Mouse (Mus musculus) embryonic facial prominence, embryonic 11.5 days (tissue): ENCODE measurements around the gene Gm11492. TPM values are rescaled to one million over a fixed set of nuclear protein-coding genes. Genes with fewer than 3 reads are reported as not detected.

Experiments
- ATAC-seq: fragments of 200-750 bp; cut with Nextera tagmentation; replicated peaks from 2 replicates; pipeline ENCODE4 v1.8.0; 2017; ENCODE audit warnings: low read depth; ENCODE audit not compliant: insufficient number of reproducible peaks, low FRiP score, low TSS enrichment
- DNase-seq: peaks from one replicate; pipeline ENCODE4 v3.0.0-alpha.2; 2015; ENCODE audit warnings: low spot score
- H3K27ac ChIP-seq: fragments of 300-500 bp; sonication (generic); replicated peaks from 2 replicates; pipeline ENCODE4 v1.5.1; 2014; ENCODE audit warnings: mild to moderate bottlenecking, low read depth, low read length, control low read depth
- H3K27me3 ChIP-seq: fragments of 300-500 bp; sonication (generic); 2 replicates; pipeline ENCODE4 v1.6.1; 2014; ENCODE audit warnings: mild to moderate bottlenecking, low read length, moderate library complexity, mixed read lengths; ENCODE audit not compliant: control insufficient read depth, insufficient read depth
- H3K36me3 ChIP-seq: fragments of 300-500 bp; sonication (generic); replicated peaks from 2 replicates; pipeline ENCODE4 v1.6.1; 2014; ENCODE audit warnings: low read depth, mild to moderate bottlenecking, low read length, moderate library complexity, mixed read lengths; ENCODE audit not compliant: control insufficient read depth, insufficient read depth
- H3K4me1 ChIP-seq: fragments of 300-500 bp; sonication (generic); 2 replicates; pipeline ENCODE4 v1.6.1; 2014; ENCODE audit warnings: low read length, mixed read lengths; ENCODE audit not compliant: control insufficient read depth, insufficient read depth
- H3K4me2 ChIP-seq: fragments of 300-500 bp; sonication (generic); 2 replicates; pipeline ENCODE4 v1.6.1; 2014; ENCODE audit warnings: low read depth, mild to moderate bottlenecking, control low read depth, low read length, moderate library complexity
- H3K4me3 ChIP-seq: fragments of 300-500 bp; sonication (generic); 2 replicates; pipeline ENCODE4 v1.5.1; 2014; ENCODE audit warnings: low read depth, low read length, control low read depth
- H3K9ac ChIP-seq: fragments of 300-500 bp; sonication (generic); replicated peaks from 2 replicates; pipeline ENCODE4 v1.6.1; 2014; ENCODE audit warnings: mild to moderate bottlenecking, control low read depth, low read length
- H3K9me3 ChIP-seq: fragments of 300-500 bp; sonication (generic); replicated peaks from 2 replicates; pipeline ENCODE4 v1.6.1; 2016; ENCODE audit warnings: mild to moderate bottlenecking, low read length, inconsistent platforms, mixed read lengths; ENCODE audit not compliant: control insufficient read depth
- whole genome bisulfite sequencing: fragments of 180-500 bp; shearing (Covaris S2); extraction: QIAGEN DNeasy Blood & Tissue Kit; methylation state at CpG from one replicate; pipeline ENCODE4 v1.1.7; 2014; 5-methylcytosine and 5-hydroxymethylcytosine counted together
- polyA plus RNA-seq: library from polyadenylated mRNA; unstranded; fragments of >200 nt; fragmentation: Nextera tagmentation; extraction: Ambion mirVana; gene quantifications from 2 replicates; pipeline ENCODE4 v1.2.1, GENCODE M21; 2014

Gm11492 gene
- polyA plus RNA-seq, 1 experiment from 2014 or later, result not detected

DNA sequence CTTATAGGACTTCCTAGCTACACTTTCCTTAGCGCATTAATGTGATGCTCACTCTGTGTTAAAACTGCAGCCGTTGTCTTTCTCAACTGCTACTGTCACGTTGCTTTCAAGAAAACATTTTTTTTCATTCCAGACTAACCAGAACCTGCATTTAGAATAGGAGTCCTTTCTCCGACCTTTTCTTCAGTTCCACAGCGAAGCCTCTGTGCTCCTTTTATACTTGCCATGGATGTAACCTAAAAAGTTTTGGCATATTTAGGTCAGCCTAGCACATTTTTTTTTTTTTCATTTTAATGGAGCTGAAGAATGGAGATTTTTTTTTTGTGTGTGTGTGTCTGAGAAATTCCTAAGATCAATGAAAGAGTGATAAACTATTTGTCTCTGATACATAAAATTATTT is 49.1 kb downstream of the Gm11492 start:
- H3K4me2 ChIP-seq, result no peak overlapping the region
- no peak overlapping the region for H3K9ac ChIP-seq
- ATAC-seq (no peak), DNase-seq (no peak)
- no peak overlapping the region for H3K27ac ChIP-seq
- H3K4me1 ChIP-seq, result no peaks in the 10 kb centered on the region
- no peak overlapping the region for H3K4me3 ChIP-seq
- H3K27me3 ChIP-seq, result no peaks in the 10 kb centered on the region
- 88% methylated on average over 5 of the region's 5 CpGs for WGBS
- H3K9me3 ChIP-seq, result no peaks in the 10 kb centered on the region
- peaks cover 45% of the 10 kb centered on the region for H3K36me3 ChIP-seq

DNA sequence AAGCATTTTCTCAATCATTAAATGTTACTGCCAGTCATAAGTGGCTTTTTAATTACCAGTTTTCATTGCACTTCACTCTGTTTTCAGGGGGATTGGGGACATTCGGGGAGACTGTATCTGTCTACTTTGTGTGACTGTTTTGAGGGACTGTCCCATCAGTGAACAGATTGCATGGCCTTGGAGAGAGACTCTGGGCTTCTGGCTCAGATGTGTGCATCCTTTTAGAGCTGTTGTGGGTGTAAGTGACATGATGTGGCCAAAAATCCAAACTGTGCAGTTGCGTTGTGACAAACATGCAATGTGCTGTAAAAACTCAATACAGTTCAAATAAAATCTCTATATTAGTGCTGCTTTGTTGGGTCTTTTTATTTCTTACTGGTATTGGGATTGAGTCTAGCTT is 49.5 kb downstream of the Gm11492 start:
- Histone ChIP-seq H3K4me3 (no peak overlapping the region), H3K36me3 (peaks cover 41% of the 10 kb centered on the region), H3K4me2 (no peak overlapping the region), H3K4me1 (no peaks in the 10 kb centered on the region), H3K27ac (no peak overlapping the region), H3K9me3 (no peaks in the 10 kb centered on the region), H3K27me3 (no peaks in the 10 kb centered on the region), H3K9ac (no peak overlapping the region)
- WGBS, result 91% methylated on average over 2 of the region's 2 CpGs
- no peak for DNase-seq
- ATAC-seq, result no peak

DNA sequence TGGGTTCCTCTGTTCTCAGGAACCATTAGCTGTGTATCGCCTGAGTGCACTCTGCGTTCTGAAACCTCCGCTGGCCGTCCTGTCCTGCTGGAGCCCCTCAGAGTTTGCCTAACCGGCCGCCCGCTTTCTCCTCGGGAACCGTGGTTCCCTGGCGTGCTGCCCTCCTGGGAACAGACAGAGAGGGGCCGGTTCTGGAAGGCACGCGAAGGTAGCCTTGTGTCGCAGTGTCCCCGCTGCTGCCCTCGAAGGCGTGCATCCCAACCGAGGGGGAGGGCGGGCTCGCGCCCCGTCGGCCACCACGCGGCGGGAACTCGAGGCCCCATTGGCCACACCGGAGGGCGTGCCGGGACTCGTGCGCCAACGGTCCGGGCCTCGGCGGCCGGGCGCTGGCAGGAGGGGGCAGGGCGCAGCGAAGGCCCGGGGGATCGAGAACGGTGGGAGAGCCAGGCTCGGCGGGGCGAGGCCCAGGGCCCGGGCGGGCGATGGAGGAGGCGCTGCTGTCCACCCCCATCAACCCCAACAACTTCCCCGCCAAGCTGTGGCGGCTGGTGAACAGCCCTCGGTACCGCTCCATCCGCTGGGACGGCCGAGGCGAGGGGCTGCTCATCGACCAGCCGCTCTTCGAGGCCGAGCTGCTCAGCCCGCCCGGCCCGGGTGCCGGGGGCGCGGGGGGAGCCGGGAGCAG is 50.5 kb downstream of the Gm11492 start, which contains the start of gene Hsf5:
Hsf5 (plus strand) TSS at position 375 of the 685 bp plus-strand sequence.
- ATAC-seq, result no peak
- H3K27me3 ChIP-seq, result no peaks in the 10 kb centered on the region
- no peaks in the 10 kb centered on the region for H3K9me3 ChIP-seq
- H3K36me3 ChIP-seq, result peaks cover 33% of the 10 kb centered on the region
- no peak within 1 kb of the TSS for H3K27ac ChIP-seq
- H3K4me1 ChIP-seq, result no peaks in the 10 kb centered on the region
- H3K9ac ChIP-seq, result no peak within 1 kb of the TSS
- no peak within 1 kb of the TSS for H3K4me2 ChIP-seq
- no peak within 1 kb of the TSS for H3K4me3 ChIP-seq
- DNase-seq, result no peak
- WGBS, result 90% methylated on average over 55 of the region's 69 CpGs

DNA sequence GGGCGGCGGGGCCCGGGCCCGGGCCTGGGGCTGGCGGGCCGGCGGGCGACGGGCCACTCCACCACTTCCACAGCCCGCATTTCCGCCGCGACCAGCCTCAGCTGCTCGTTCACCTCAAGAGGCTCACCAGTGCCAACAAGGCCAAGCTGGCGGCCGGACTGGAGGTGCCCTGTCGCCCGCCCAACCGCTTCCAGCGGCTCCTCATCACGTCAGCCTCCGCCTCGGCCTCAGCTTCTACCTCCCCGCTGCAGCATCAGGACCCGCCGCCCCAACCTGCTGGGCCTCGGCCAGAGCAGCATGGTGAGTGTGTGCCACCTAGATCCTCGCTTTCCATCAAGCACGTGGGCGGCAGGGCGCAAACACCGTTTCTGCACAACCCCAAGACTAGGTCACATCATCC is 51.2 kb downstream of the Gm11492 start:
- ATAC-seq, result no peak

More for the DNA sequence above, 51.2 kb downstream of the Gm11492 start:
- Histone ChIP-seq H3K4me1 (no peaks in the 10 kb centered on the region), H3K27ac (no peak overlapping the region), H3K36me3 (peaks cover 29% of the 10 kb centered on the region), H3K9me3 (no peaks in the 10 kb centered on the region), H3K9ac (no peak overlapping the region), H3K27me3 (no peaks in the 10 kb centered on the region), H3K4me3 (no peak overlapping the region), H3K4me2 (no peak overlapping the region)
- WGBS, result 95% methylated on average over 19 of the region's 32 CpGs
- DNase-seq, result no peak

Other genes with a start within 250 kb of the Gm11492 start
- 3.9 and 4.1 TPM in 2 replicates for gene Ppm1e, start 207.6 kb upstream of the Gm11492 start, polyA plus RNA-seq
- gene Rad51c, start 161.7 kb upstream of the Gm11492 start, polyA plus RNA-seq, result 12.1 and 13.5 TPM in 2 replicates
- gene Tex14, start 161.6 kb upstream of the Gm11492 start, polyA plus RNA-seq, result 0.42 and 0.80 TPM in 2 replicates
- gene Sept4, start 2.2 kb downstream of the Gm11492 start, polyA plus RNA-seq, result 6.6 and 8.3 TPM in 2 replicates
- gene Mtmr4, start 25.5 kb downstream of the Gm11492 start, polyA plus RNA-seq, result 61.1 and 61.9 TPM in 2 replicates
- 0.20 and 0.32 TPM in 2 replicates for gene Hsf5, start 50.5 kb downstream of the Gm11492 start, polyA plus RNA-seq
- 2.0 and 4.4 TPM in 2 replicates for gene Rnf43, start 96.1 kb downstream of the Gm11492 start, polyA plus RNA-seq
- 174 and 180 TPM in 2 replicates for gene Supt4a, start 170.9 kb downstream of the Gm11492 start, polyA plus RNA-seq
- 1.5 and 3.5 TPM in 2 replicates for gene Tspoap1, start 193.9 kb downstream of the Gm11492 start, polyA plus RNA-seq
- gene Mpo, start 226.9 kb downstream of the Gm11492 start, polyA plus RNA-seq, result 6.1 and 7.2 TPM in 2 replicates